Mouse (Mus musculus): ENCODE measurements around the gene Ltb4r1. TPM values are rescaled to one million over a fixed set of nuclear protein-coding genes. Genes with fewer than 3 reads are reported as not detected.

Gene Ltb4r1
- total and polyA plus RNA-seq, 3 experiments, result 0.35 to 1.5 TPM; not detected in 1

DNA sequence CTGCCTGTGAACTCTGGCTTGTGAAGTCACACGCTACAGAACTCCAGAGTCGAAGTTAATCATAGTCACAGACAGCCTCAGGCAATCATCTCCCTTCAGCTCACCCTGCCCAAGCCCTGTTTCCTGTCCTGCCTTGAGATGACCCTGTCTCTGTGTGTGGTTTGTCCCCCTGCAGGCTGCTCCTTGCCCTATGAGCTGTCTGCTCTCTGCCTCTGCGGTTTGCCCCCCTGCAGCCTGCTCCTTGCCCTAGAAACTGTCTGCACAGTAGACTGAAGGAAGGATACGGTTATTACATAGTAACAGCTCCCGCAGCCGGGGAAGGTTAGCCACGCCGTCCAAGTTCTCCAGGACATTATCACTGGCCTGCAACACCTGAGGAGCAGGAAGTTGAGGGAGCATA is 48.9 kb upstream of the Ltb4r1 start:
- Histone ChIP-seq H3K27ac (ENCODE audit: control insufficient read depth, low read depth, low read length) (no peak overlapping the region), H3K4me3 (ENCODE audit: control insufficient read depth in 1 of 2, insufficient read depth in 1 of 2, low read depth in 2 of 2, low read length in 2 of 2) (no peak overlapping the region), H3K4me1 (ENCODE audit: control insufficient read depth in 1 of 2, insufficient read depth in 2 of 2, low read length in 2 of 2) (peaks cover 4 to 5% of the 10 kb centered on the region in 2 experiments), H3K27me3 (ENCODE audit: control insufficient read depth in 1 of 2, insufficient read depth in 2 of 2, low read length in 2 of 2) (no peaks in the 10 kb centered on the region), H3K79me2 (ENCODE audit: control insufficient read depth, insufficient read depth, low read length, poor library complexity) (peaks cover under 1% of the 10 kb centered on the region; the same call in 1 of the 2 replicates), H3K36me3 (ENCODE audit: control insufficient read depth in 1 of 2, insufficient read depth in 2 of 2, low read length in 2 of 2) (peaks cover 0 to 6% of the 10 kb centered on the region in 2 experiments; a peak in 1 of 4 replicates), H3K9me3 (replicated peaks; ENCODE audit: insufficient read depth, low read length) (no peaks in the 10 kb centered on the region), H3K9ac (ENCODE audit: control insufficient read depth, low read depth, low read length, poor library complexity, severe bottlenecking) (no peak overlapping the region)
- no peak for DNase-seq (ENCODE audit: low read depth, low spot score)
- TF ChIP-seq ZMIZ1 (IDR thresholded peaks at IDR 0.05; ENCODE audit: low read depth, low read length), result no peak
- no peak for TF ChIP-seq CTCF (IDR thresholded peaks at IDR 0.05 in 2 of 3, conservative IDR thresholded peaks at IDR 0.05 in 1 of 3; ENCODE audit: control insufficient read depth in 1 of 3, insufficient read depth in 1 of 3, low read depth in 2 of 3, low read length in 3 of 3, poor library complexity in 1 of 3, severe bottlenecking in 1 of 3)
- TF ChIP-seq ETS1 (IDR thresholded peaks at IDR 0.05; ENCODE audit: low read depth, low read length), result no peak
- TF ChIP-seq JUND (IDR thresholded peaks at IDR 0.05; ENCODE audit: low read depth, low read length), result no peak
- TF ChIP-seq ELF1 (IDR thresholded peaks at IDR 0.05; ENCODE audit: low read depth, low read length), result no peak
- no peak for TF ChIP-seq RCOR1 (IDR thresholded peaks at IDR 0.05; ENCODE audit: low read depth, low read length)
- TF ChIP-seq HCFC1 (IDR thresholded peaks at IDR 0.05; ENCODE audit: low read depth, low read length), result no peak
- no peak for TF ChIP-seq ZC3H11A (IDR thresholded peaks at IDR 0.05; ENCODE audit: low read depth, low read length)
- TF ChIP-seq MEF2A (IDR thresholded peaks at IDR 0.05; ENCODE audit: extremely low read depth, insufficient replicate concordance, low read depth, low read length, poor library complexity, severe bottlenecking), result no peak
- no peak for TF ChIP-seq GATA1 (IDR thresholded peaks at IDR 0.05; ENCODE audit: low read depth, low read length)
- no peak for TF ChIP-seq POLR2A (IDR thresholded peaks at IDR 0.05; ENCODE audit: control insufficient read depth in 1 of 2, insufficient read depth in 1 of 2, low read depth in 1 of 2, low read length in 2 of 2, poor library complexity in 1 of 2)
- no peak for TF ChIP-seq CHD2 (IDR thresholded peaks at IDR 0.05; ENCODE audit: low read length)
- TF ChIP-seq UBTF (IDR thresholded peaks at IDR 0.05; ENCODE audit: borderline replicate concordance, insufficient read depth, low read depth, low read length), result no peak
- no peak for TF ChIP-seq RAD21 (IDR thresholded peaks at IDR 0.05; ENCODE audit: low read depth, low read length)
- TF ChIP-seq ZKSCAN1 (IDR thresholded peaks at IDR 0.05; ENCODE audit: low read depth, low read length), result no peak
- TF ChIP-seq MAZ (IDR thresholded peaks at IDR 0.05; ENCODE audit: low read depth, low read length), result no peak
- no peak for TF ChIP-seq MXI1 (IDR thresholded peaks at IDR 0.05; ENCODE audit: low read depth, low read length)
- TF ChIP-seq EP300 (IDR thresholded peaks at IDR 0.05; ENCODE audit: low read depth in 1 of 2, low read length in 2 of 2), result no peak

GRCm38 (mm10) chr14:55719737-55720136 is 46.0 kb upstream of the Ltb4r1 start:
- TF ChIP-seq RAD21 (IDR thresholded peaks at IDR 0.05; ENCODE audit: low read depth, low read length) (no peak), GABPA (IDR thresholded peaks at IDR 0.05; ENCODE audit: low read depth, low read length) (no peak), ELF1 (IDR thresholded peaks at IDR 0.05; ENCODE audit: low read depth, low read length) (no peak), BHLHE40 (IDR thresholded peaks at IDR 0.05; ENCODE audit: borderline replicate concordance, low read depth, low read length) (no peak), KAT2A (conservative IDR thresholded peaks at IDR 0.05; ENCODE audit: low read depth, low read length) (no peak), TAL1 (IDR thresholded peaks at IDR 0.05; ENCODE audit: low read length) (no peak), MAX (IDR thresholded peaks at IDR 0.05; ENCODE audit: low read length) (no peak), MAFK (IDR thresholded peaks at IDR 0.05; ENCODE audit: borderline replicate concordance, low read depth, low read length) (no peak), MEF2A (IDR thresholded peaks at IDR 0.05; ENCODE audit: extremely low read depth, insufficient replicate concordance, low read depth, low read length, poor library complexity, severe bottlenecking) (no peak), RCOR1 (IDR thresholded peaks at IDR 0.05; ENCODE audit: low read depth, low read length) (no peak), POLR2AphosphoS5 (IDR thresholded peaks at IDR 0.05; ENCODE audit: borderline replicate concordance, low read depth, low read length) (no peak), MYB (IDR thresholded peaks at IDR 0.05; ENCODE audit: low read depth, low read length) (no peak), UBTF (IDR thresholded peaks at IDR 0.05; ENCODE audit: borderline replicate concordance, insufficient read depth, low read depth, low read length) (no peak), POLR2AphosphoS2 (IDR thresholded peaks at IDR 0.05; ENCODE audit: low read length) (no peak), USF2 (IDR thresholded peaks at IDR 0.05; ENCODE audit: borderline replicate concordance in 1 of 2, insufficient read depth in 1 of 2, low read depth in 1 of 2, low read length in 2 of 2) (no peak), CHD1 (IDR thresholded peaks at IDR 0.05; ENCODE audit: low read depth, low read length) (no peak), E2F4 (IDR thresholded peaks at IDR 0.05; ENCODE audit: borderline replicate concordance, low read depth, low read length) (no peak)
- Histone ChIP-seq H3K9me3 (replicated peaks; ENCODE audit: insufficient read depth, low read length) (no peaks in the 10 kb centered on the region), H3K9ac (ENCODE audit: control insufficient read depth, low read depth, low read length, poor library complexity, severe bottlenecking) (no peak overlapping the region), H3K4me1 (ENCODE audit: control insufficient read depth in 1 of 2, insufficient read depth in 2 of 2, low read length in 2 of 2) (peaks cover 11 to 15% of the 10 kb centered on the region in 2 experiments), H3K27ac (ENCODE audit: control insufficient read depth, low read depth, low read length) (no peak overlapping the region), H3K36me3 (ENCODE audit: control insufficient read depth in 1 of 2, insufficient read depth in 2 of 2, low read length in 2 of 2) (peaks cover 0 to 18% of the 10 kb centered on the region in 2 experiments; a peak in 2 of 4 replicates), H3K79me2 (ENCODE audit: control insufficient read depth, insufficient read depth, low read length, poor library complexity) (peaks cover 2% of the 10 kb centered on the region; the same call in 1 of the 2 replicates), H3K27me3 (ENCODE audit: control insufficient read depth in 1 of 2, insufficient read depth in 2 of 2, low read length in 2 of 2) (no peaks in the 10 kb centered on the region), H3K4me3 (ENCODE audit: control insufficient read depth in 1 of 2, insufficient read depth in 1 of 2, low read depth in 2 of 2, low read length in 2 of 2) (no peak overlapping the region)
- no peak for DNase-seq (ENCODE audit: low read depth, low spot score)

Measured in MEL (cell line).